Mouse (Mus musculus) left cerebral cortex, adult 9 months (tissue): Measurements from ENCODE around the gene Rarg.

Experiments
- DNase-seq, 2 experiments: peaks; one replicate each; pipeline ENCODE4 v3.0.0; 2022; ENCODE audit warnings: low spot score in 2 of 2

The Rarg gene

GRCm38 (mm10) chr15:102258076-102258470, 756 bp upstream of the Rarg start:
- DNase-seq: peak in 1 of 2 experiments; percentile 52

- DNase-seq: no peak
These were observed 701 bp downstream of the Rarg start for GRCm38 (mm10) chr15:102256431-102257201.

DNA sequence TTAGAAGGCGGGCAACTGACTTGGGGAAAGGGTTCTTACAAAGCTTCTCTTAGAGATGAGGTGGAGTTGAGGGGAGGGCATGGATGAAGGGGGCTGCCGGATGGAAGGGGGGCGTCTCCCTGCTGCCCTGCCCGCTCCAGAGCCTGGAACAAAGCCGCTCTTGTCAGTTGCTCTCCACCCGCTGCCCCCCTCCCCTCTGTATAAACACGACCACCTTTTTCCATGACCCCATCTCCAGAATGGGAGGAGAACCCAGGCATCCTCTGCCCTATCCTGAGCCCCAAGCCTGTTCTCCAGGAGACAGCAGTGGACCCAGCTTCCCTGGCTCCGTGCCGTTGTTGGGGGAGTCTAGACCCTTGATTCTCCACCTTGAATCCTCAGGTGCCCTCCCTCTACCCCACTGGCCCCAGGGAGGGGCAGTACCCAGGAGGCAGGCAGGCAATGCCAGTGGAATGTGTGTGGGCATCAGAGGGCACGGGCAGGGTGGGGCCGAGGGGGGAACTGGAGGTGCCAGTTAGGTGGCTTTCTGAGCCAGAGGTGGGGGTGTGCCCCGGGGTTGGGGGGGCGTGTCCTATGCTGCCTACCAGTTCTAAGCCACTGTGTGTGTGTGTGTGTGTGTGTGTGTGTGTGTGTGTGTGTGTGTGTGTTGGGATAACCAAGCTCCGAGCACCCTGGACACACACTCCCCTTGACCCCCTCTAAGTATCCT, 1.6 kb downstream of the Rarg start:
- no peak for DNase-seq

GRCm38 (mm10) chr15:102250521-102250920, 6.8 kb downstream of the Rarg start:
- no peak for DNase-seq

GRCm38 (mm10) chr15:102249967-102250366, 7.3 kb downstream of the Rarg start:
- no peak for DNase-seq

- DNase-seq: no peak
These were observed 8.0 kb downstream of the Rarg start for GRCm38 (mm10) chr15:102249251-102249691.

DNA sequence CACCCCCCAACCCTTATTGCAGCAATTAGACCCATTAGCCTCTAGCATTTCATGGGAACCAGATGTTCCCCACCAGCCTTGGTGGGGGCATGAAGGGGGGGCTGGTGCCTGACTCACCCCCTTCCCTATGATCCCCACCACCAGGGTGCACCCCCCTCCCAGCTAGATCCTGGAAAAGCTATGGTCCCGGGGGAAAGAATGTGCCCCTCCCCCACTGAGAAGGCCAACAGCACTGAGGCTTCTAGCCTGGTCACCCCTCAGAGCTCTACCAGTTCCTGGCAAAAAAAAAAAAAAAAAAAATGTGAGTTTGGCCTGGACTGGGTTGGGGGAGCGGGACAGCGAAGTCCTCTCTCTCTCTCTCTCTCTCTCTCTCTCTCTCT, 8.5 kb downstream of the Rarg start:
- no peak for DNase-seq

- DNase-seq: no peak
These were observed 9.0 kb downstream of the Rarg start for GRCm38 (mm10) chr15:102248131-102248811.

- peak in 1 of 2 experiments; percentile 47 for DNase-seq
These were observed 9.8 kb downstream of the Rarg start for GRCm38 (mm10) chr15:102247252-102248130.

DNA sequence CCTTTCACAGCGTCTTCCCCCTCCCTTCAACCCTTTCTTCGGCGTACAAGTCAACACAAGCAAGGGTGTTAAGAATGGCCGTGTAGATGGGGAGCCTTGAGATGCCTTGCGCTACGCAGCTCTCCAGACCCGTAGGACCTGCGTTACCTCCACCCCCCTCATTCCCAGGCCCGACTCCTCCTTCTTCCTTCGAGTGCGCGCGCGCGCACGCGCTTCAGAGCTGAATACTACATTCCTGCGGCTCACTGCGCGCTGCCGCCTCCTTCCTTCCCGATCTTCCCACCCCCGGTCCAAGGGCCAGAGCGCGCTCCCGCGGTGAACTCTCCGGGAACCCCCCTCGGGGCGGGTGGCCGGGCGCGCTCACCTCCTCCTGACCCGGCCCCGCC, 10.5 kb downstream of the Rarg start:
- DNase-seq: peak; percentile 71 to 89

GRCm38 (mm10) chr15:102245891-102246741, 11.2 kb downstream of the Rarg start:
- DNase-seq: peak; percentile 68 to 79

DNA sequence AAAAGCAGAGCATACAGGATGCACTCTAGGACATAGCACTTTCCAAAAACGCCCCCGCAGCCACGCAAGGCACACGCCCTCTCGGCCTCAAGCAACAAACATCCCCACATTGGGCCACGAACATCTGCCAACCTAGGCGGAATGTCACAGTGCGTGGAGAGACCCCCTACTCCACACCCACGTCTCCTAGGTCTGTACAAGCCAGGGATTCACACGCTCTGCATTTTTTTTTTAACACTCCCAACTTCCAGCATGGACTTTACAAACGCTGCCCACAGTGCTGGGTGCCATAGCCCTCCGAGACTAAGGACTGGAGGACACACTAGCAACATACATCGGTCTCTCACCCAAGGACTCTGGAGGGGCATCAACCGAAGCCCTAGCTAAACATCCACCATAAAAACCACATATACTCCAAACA, 11.8 kb downstream of the Rarg start:
- DNase-seq: no peak

DNA sequence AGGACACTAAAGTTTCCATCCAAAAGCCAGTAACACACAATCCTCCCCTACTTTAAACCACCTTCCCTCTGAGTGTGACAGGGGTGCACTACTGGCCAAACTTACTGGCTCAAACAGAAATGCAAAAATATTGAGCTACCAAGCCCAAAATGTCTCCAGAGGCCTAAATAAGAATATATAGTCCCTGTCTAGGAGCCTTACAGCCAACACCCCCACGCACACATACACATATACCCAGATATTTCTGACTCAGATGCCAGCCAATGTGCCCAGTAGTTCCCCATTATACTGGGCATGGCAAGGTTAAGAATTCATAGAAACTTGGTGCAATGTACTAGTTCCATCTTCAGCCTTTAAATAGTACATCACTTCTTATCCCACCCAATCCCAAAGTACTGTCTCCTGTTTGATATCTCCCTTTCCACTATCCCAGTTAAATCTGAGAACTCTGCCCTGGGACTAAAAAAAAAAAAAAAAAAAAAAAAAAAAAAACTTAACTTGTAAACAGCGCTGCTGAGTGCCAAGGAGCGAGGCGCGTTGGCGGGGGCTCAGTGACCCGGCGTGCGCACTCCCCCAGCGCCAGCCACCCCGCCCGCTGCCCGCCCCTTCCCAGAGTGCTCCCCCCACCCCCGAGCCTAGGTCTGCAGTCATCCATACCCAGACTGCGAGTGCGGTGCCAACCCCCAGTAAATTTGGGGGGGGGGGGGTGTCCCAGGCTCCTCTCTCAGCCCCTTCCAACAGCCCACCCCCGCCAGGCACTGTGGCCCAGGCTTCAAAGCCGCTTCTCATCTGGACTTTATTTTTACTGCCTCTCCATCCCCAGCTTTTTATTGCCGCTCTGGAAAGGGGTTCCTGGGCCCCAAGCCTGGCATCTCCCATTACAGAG, 12.8 kb downstream of the Rarg start:
- DNase-seq: no peak

DNA sequence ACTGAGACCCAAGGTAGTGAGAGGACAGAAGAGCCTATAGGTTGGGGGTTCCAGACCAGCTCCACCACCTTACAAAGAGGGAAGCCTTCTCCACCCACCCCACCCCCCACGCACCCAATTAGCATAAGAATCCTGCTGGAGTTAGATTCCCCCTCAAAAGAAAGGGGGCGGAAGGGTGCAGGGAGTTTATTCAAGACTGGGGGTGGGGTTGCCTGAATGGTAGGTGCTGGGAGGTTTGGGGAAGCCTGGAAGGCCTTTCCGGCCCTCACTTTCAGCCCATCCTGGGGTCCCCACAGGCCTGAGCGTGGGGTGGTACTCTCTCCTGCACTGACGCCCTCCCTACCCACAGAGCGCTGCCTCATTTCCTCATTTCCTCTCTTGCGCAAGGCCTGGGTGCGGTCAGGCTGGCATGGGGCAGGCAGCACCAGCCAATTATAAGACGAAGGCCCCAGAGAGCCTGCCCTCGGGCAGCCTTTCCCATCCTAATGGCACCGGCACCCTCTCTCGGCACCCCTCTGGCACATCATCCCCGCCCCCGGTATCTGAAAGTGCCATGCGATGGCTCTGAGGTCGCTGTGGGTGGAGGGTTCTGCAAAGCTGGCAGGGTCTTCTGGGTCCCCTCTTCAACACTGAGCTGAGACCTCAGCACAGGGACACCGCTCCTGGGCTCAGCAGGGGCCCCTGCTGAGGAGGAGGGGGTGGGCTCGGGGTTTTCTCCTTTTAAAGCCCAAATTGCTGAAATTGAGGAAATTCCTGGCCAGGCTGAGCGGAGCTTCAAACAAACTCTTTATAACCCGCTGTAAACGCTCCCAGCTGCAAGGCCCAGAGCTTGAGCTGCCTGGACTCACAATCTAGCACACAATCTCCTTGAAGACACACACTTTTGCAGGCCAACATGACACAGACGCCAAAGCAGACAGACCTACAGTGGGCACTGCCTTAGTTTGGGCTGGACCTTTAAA, 13.8 kb downstream of the Rarg start:
- no peak for DNase-seq

DNA sequence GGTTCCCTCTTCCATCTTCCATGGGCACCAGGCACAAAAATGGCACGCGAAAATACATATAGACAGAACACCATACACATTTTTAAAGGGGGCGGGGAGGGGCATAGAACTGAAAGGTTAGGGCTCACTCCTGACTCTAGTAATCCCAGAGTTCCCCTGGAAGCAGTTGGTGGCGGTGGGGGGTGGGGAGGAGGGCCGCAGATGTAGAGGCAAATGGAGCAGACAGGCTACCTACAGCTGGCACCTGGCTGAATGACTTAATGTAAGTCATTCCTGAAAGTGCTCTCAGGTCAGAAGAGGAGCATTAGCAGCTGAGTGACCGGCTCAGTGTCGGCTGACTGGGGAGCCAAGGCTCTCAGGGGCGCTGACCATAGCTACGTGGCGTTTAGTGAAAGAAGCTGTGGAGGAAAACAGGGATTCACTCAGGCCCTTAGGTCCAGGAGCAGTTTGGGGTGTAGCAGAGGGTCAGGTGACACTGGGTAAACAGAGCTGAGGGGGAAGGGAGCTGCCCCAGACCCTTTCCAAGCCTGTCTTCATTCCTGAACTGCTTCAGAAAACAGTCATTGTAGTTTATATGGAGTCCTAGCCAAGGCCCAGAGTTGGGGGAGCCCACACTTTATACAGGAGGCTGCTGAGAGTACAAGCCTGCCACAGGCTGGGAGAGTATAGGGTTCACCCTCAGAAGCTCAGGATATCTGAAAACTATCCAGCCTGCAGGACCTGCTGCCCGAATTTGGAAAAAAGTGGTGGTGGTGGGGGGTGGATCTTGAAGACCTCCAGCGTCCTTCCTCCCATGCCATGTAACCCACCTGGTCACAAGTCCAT, 14.7 kb downstream of the Rarg start:
- no peak for DNase-seq

- no peak for DNase-seq
These were observed 16.7 kb downstream of the Rarg start for GRCm38 (mm10) chr15:102240607-102241006.

DNA sequence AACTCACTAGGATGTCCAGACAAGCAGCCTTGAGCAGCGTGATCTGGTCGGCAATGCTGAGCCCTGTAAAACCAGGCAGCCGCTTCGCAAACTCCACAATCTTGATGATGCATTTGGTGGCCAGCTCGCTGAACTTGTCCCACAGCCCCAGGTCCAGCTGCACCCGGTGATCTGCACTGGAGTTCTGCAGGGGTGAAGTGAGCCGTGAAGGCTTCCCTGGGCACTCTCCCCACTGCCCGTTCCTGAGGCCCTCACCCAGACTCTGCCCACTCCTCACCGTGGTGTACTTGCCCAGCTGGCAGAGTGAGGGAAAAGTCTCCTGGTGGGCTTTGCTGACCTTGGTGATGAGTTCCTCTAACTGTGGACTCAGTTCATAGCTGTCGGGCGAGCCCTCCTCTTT, 17.5 kb downstream of the Rarg start:
- no peak for DNase-seq

DNA sequence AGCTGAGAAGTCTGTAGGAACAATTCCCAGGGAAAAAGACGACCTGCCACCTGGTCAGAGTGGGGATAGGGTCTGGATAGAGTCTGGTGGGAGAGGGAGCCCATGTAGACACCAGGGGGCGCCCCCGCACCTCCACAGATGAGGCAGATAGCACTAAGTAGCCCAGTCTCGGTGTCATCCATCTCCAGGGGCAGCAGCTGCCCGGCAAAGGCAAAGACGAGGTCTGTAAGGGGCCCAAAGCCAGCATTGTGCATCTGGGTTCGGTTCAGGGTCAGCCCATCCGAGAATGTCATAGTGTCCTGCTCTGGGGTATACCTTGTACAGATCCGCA, 18.1 kb downstream of the Rarg start:
- DNase-seq: peak in 1 of 2 experiments; percentile 74
